Mouse (Mus musculus) megakaryocyte, embryonic 14.5 days (primary cell): ENCODE measurements around the gene Rtn3.

Experiments
- FLI1 ChIP-seq: IDR thresholded peaks from 2 replicates; pipeline ENCODE4 v1.6.1; 2012; ENCODE audit warnings: low read length, inconsistent platforms, mixed read lengths
- GATA1 ChIP-seq: IDR thresholded peaks from 3 replicates; pipeline ENCODE4 v1.6.1; 2012; ENCODE audit warnings: mixed read lengths, low read length, inconsistent platforms, borderline replicate concordance

DNA sequence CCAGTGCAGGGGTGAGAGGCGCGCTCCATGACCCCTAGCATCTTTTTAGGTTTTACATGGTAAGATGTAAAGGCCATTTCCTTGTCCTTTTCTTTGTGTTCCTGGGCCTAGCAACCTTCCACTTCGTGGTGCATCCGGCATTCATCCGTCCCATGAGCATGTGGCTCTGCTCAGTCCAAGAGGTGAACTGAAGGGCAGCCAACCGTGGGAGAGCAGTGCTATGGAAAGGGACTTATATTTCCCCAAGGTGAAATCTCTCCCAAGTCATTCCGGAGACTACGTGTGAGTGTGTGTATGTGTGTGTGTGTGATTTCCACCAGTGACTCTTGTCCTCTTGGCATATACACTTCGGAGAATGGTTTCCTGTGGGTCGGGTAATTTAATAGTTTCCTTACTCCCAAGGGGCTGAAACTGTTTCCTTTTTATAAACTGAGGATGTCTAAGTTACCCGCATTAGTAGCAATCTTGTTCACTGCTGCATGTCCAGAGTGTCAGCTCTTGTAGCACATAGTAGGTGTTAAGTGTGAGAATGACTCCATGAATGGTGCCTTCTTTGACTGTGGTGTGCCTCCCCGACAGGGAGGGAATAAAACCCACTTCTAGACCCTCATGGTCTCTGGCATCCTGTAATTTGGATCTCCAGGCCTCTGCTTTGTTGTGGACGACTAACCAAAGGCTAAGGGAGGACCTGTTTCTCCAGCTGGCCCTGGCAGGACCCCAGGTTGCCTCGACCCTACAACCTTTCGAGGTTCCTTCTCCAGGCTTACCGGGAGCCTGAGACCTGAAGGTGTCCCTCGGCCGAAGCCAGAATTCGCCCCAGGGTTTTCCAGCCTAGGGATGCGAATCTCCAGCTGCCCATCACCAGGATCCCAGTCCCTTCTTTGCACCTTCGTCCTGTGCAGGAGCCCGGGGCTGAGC is 66.9 kb downstream of the Rtn3 start:
- TF ChIP-seq FLI1 (no peak), GATA1 (no peak)
